Mouse (Mus musculus): ENCODE results near the gene Mtnr1a.

- TF ChIP-seq CTCF (IDR thresholded peaks at IDR 0.05) = no peak
- TF ChIP-seq EP300 (IDR thresholded peaks at IDR 0.05) = no peak
Observed at GRCm38 (mm10) chr8:45044160-45044559, 24.8 kb upstream of the Mtnr1a start.
